Mouse (Mus musculus): ENCODE data around the gene Map3k9. TPM values are rescaled to one million over a fixed set of nuclear protein-coding genes. Genes with fewer than 3 reads are reported as not detected.
A peak's percentile ranks its signal among the peaks of the same experiment; 100 is the strongest.

Gene Map3k9
- 0.99 and 1.9 TPM in 2 replicates for polyA plus RNA-seq (2014; fragmentation: Nextera tagmentation; extraction: Ambion mirVana)

DNA sequence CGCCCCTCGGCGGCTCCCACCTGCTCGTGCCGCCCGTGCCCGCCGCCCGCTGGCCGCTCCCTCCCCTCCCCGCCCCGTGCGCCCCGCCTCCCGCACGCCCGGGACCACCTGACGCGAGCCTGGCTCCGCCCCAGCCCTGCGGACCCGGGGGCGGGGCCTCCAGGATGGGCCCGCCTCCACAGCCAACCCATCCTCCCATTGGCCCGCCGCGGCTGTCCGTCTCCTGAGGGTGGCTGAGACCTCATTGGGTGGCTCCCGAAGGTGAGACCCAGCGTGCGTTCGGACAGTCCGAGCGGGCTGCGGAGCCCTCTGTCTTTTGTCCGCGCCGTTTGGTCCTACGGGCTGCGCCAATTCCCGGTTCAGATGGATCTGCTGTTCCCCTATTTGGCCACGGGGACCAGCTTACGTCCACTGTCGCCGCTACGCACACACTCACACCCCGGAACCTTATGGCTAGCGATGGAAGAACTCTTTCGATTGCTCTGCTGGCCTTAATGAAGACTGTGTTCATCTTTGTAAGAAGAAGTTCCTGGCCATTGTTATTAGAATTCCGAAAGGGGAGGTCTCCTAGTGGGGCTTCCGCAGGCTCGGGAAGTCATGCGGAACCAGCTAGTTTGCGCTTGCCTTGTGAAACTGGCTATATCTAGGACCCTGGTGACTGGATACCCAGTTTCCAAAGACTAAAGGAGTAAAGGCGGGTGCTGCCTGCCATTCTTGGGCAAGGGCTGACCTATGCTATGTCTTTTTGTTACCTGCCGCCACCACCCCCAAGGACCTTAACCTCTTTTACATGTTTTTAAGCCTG lies at the start of gene Map3k9:
TSS of gene Map3k9 (minus strand) at position 71 of the 805 bp plus-strand sequence.
- peak within 1 kb of the TSS; percentile 4; the same call in 1 of the 2 replicates for H3K27ac ChIP-seq (ENCODE audit: low read depth, low read length)
- ATAC-seq (ENCODE audit: low FRiP score, low TSS enrichment), result peak; percentile 99
- H3K27me3 ChIP-seq (ENCODE audit: control insufficient read depth, insufficient read depth, low read length), result peaks cover 18% of the 10 kb centered on the region
- H3K36me3 ChIP-seq (ENCODE audit: control insufficient read depth, insufficient read depth, low read length), result no peaks in the 10 kb centered on the region
- WGBS, result under 1% methylated on average over 42 of the region's 56 CpGs
- 0 out of 2 replicates have a peak, but pooled peaks cover 4% of the 10 kb centered on the region for H3K4me1 ChIP-seq (ENCODE audit: control insufficient read depth, insufficient read depth, low read length)
- peak within 1 kb of the TSS; percentile 92 for H3K4me2 ChIP-seq (replicated peaks; ENCODE audit: low read depth, low read length)
- H3K9ac ChIP-seq (ENCODE audit: low read depth, low read length), result peak within 1 kb of the TSS; percentile 70
- no peaks in the 10 kb centered on the region for H3K9me3 ChIP-seq (ENCODE audit: control insufficient read depth, low read length)
- H3K4me3 ChIP-seq (ENCODE audit: low read length), result peak within 1 kb of the TSS; percentile 74

DNA sequence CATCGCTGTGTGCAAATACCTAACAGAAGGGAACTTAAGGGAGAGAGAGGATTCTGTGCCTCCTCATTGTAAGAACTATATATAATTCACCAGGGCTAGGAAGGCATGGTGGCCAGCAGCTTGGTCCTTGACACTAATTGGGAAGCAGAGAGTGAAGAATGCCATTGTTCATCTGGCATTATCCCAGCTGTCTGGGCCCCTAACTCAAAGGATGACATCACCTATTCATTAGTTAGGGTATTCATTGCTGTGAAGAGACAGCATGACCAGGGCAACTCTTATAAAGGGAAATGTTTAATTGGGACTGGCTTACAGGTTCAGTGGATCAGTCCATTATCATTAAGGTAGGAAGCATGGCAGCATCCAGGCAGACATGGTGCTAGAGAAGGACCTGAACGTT lies 47.4 kb upstream of the Map3k9 start:
- no peaks in the 10 kb centered on the region for H3K9me3 ChIP-seq (ENCODE audit: control insufficient read depth, low read length)
- no peaks in the 10 kb centered on the region for H3K27me3 ChIP-seq (ENCODE audit: control insufficient read depth, insufficient read depth, low read length)
- no peak overlapping the region for H3K4me3 ChIP-seq (ENCODE audit: low read length)
- no peaks in the 10 kb centered on the region for H3K4me1 ChIP-seq (ENCODE audit: control insufficient read depth, insufficient read depth, low read length)
- H3K36me3 ChIP-seq (ENCODE audit: control insufficient read depth, insufficient read depth, low read length), result no peaks in the 10 kb centered on the region
- no peak overlapping the region for H3K4me2 ChIP-seq (replicated peaks; ENCODE audit: low read depth, low read length)
- no peak overlapping the region for H3K9ac ChIP-seq (ENCODE audit: low read depth, low read length)
- 92% methylated on average over 2 of the region's 2 CpGs for WGBS
- no peak overlapping the region for H3K27ac ChIP-seq (ENCODE audit: low read depth, low read length)
- ATAC-seq (ENCODE audit: low FRiP score, low TSS enrichment), result no peak

DNA sequence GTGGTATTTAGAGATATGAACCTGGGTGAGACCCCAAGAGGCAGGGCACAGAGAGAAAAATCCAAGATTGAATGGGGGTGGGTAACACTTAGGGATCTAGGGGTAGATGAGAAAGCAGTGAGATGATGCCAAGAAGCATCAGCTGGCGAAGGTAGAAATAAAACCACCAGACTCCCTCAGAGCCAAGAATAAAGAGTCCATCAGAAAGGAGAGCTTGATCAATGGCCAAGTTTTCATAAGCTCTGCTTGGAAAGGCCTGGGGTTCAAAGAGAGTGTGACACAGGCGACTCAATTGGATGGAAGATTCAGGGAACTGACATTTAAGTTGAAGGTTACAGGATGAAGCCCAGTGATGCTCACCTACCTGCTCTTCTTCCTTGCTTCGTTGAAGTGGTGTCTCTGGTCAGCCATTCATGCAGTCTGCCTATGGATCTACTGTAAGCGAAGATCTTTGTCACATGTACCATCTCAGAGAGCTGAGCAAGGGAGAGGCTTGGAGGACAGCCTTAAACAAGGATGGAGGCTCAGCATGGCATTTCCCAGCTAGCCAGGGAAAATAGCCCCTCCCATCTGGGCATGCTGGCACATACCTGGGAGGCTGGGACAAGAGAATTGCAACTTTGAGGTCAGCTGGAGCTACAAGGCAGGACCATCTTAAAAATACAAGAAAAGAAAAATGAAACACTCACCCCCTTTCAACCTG lies 42.0 kb upstream of the Map3k9 start:
- Histone ChIP-seq H3K4me3 (ENCODE audit: low read length) (no peak overlapping the region), H3K4me2 (replicated peaks; ENCODE audit: low read depth, low read length) (no peak overlapping the region), H3K4me1 (ENCODE audit: control insufficient read depth, insufficient read depth, low read length) (no peaks in the 10 kb centered on the region), H3K27ac (ENCODE audit: low read depth, low read length) (no peak overlapping the region), H3K9me3 (ENCODE audit: control insufficient read depth, low read length) (no peaks in the 10 kb centered on the region), H3K36me3 (ENCODE audit: control insufficient read depth, insufficient read depth, low read length) (no peaks in the 10 kb centered on the region), H3K27me3 (ENCODE audit: control insufficient read depth, insufficient read depth, low read length) (no peaks in the 10 kb centered on the region), H3K9ac (ENCODE audit: low read depth, low read length) (no peak overlapping the region)
- 79% methylated on average over 4 of the region's 4 CpGs for WGBS
- no peak for ATAC-seq (ENCODE audit: low FRiP score, low TSS enrichment)

DNA sequence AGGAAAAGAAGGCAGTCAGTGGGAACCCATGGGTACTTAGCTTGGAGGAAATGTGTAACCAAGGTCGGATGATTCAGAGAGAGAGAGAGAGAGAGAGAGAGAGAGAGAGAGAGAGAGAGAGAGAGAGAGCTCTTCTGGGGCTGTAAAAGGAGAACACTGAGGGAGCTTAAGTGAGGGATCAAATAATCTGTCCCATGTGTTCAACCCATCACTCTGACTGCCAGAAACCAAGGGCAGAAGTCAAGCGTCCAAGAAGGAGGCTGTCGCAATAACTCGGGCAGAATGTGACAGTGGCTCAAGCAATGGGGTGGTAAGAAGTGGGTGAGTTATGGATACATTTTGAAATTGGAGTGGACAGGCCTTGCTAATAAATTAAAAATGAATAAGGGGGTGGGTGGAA lies 41.2 kb upstream of the Map3k9 start:
- no peak for ATAC-seq (ENCODE audit: low FRiP score, low TSS enrichment)
- Histone ChIP-seq H3K4me3 (ENCODE audit: low read length) (no peak overlapping the region), H3K27me3 (ENCODE audit: control insufficient read depth, insufficient read depth, low read length) (no peaks in the 10 kb centered on the region), H3K9ac (ENCODE audit: low read depth, low read length) (no peak overlapping the region), H3K9me3 (ENCODE audit: control insufficient read depth, low read length) (no peaks in the 10 kb centered on the region), H3K27ac (ENCODE audit: low read depth, low read length) (no peak overlapping the region), H3K36me3 (ENCODE audit: control insufficient read depth, insufficient read depth, low read length) (no peaks in the 10 kb centered on the region), H3K4me1 (ENCODE audit: control insufficient read depth, insufficient read depth, low read length) (no peaks in the 10 kb centered on the region), H3K4me2 (replicated peaks; ENCODE audit: low read depth, low read length) (no peak overlapping the region)
- 52% methylated on average over 4 of the region's 4 CpGs for WGBS

DNA sequence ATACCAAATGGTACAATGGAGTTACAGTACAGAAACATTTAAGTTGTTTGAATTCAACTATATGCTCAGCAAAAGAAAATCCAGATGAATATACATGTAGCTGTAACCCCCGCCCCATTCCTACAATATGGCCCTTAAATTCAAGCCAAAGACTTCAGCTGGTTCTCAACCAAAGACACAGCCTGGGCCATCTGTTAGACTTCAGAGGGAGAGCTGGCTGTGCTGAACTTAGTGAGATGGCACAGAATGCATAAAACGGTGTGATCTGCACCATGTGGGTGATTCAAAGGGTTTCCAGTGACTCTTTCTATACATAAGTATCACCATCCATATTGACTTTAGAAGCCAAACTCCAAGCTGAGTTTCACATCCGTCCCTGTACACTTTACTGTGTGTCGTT lies 39.7 kb upstream of the Map3k9 start:
- Histone ChIP-seq H3K27ac (ENCODE audit: low read depth, low read length) (no peak overlapping the region), H3K4me1 (ENCODE audit: control insufficient read depth, insufficient read depth, low read length) (no peaks in the 10 kb centered on the region), H3K9me3 (ENCODE audit: control insufficient read depth, low read length) (no peaks in the 10 kb centered on the region), H3K4me2 (replicated peaks; ENCODE audit: low read depth, low read length) (no peak overlapping the region), H3K27me3 (ENCODE audit: control insufficient read depth, insufficient read depth, low read length) (no peaks in the 10 kb centered on the region), H3K36me3 (ENCODE audit: control insufficient read depth, insufficient read depth, low read length) (no peaks in the 10 kb centered on the region), H3K9ac (ENCODE audit: low read depth, low read length) (no peak overlapping the region), H3K4me3 (ENCODE audit: low read length) (no peak overlapping the region)
- 93% methylated on average over 4 of the region's 4 CpGs for WGBS
- no peak for ATAC-seq (ENCODE audit: low FRiP score, low TSS enrichment)

DNA sequence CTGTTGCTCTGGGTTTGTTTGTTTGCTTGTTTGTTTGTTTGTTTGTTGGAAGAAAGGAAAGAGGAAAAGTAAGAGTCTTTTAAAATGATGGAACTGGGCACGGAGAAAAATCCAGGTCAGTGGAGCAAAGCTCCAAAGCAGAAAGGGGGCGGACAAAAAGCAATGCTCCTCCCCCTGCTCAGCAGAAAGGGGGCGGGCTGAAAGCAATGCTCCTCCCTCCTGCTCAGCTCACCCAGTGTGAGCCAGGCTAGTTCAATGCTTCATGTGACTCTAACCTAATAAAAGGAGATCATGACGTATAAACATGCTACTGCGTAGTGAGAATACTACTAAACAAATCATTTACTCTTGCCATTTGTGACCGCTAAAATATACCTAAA lies 36.1 kb upstream of the Map3k9 start:
- no peak overlapping the region for H3K27ac ChIP-seq (ENCODE audit: low read depth, low read length)
- H3K4me1 ChIP-seq (ENCODE audit: control insufficient read depth, insufficient read depth, low read length), result no peaks in the 10 kb centered on the region
- no peaks in the 10 kb centered on the region for H3K36me3 ChIP-seq (ENCODE audit: control insufficient read depth, insufficient read depth, low read length)
- peak; percentile 81 for ATAC-seq (ENCODE audit: low FRiP score, low TSS enrichment)
- H3K9ac ChIP-seq (ENCODE audit: low read depth, low read length), result no peak overlapping the region
- H3K27me3 ChIP-seq (ENCODE audit: control insufficient read depth, insufficient read depth, low read length), result no peaks in the 10 kb centered on the region
- H3K4me3 ChIP-seq (ENCODE audit: low read length), result peak overlapping the region; percentile 1; the same call in 1 of the 2 replicates
- peak overlapping the region; percentile 21 for H3K4me2 ChIP-seq (replicated peaks; ENCODE audit: low read depth, low read length)
- H3K9me3 ChIP-seq (ENCODE audit: control insufficient read depth, low read length), result no peaks in the 10 kb centered on the region
- 42% methylated on average over 6 of the region's 6 CpGs for WGBS

DNA sequence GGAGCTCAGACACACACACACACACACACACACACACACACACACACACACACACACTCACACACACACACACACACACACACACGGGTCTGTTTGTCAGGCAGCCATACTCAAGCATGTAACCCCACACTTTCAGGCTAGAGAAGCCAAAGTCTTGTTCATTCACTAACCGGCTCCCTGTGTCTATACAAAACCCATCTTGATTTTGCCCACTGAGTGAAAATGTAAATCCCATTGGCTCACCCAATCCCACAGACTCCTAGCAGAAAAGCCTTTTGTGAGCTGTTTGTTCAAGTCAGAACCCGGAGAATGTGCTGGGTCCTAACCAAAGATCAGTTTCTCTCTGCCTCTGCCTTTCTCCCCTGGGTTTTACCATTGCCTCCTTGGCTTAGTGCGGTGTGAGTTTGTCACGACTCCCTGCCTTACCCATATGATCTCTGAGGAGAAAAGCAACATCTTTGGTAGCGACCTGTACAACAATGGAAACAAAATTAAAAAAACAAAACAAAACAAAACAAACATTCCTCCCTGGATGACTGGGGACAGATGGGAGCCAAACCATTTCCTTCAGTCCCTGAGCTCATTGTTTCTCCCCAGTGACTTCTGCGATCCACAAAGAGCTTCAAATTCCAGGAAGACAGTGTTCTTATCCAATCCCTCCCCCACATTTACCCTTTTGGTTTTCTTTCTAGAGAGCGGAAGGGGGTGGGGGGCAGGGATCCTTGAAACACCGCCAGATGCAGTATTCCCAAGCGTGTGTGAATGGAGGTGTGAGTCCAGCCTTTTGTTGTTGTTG lies 35.6 kb upstream of the Map3k9 start:
- ATAC-seq (ENCODE audit: low FRiP score, low TSS enrichment), result peak; percentile 50; the same call in 1 of the 2 replicates
- WGBS, result 19% methylated on average over 10 of the region's 10 CpGs

DNA sequence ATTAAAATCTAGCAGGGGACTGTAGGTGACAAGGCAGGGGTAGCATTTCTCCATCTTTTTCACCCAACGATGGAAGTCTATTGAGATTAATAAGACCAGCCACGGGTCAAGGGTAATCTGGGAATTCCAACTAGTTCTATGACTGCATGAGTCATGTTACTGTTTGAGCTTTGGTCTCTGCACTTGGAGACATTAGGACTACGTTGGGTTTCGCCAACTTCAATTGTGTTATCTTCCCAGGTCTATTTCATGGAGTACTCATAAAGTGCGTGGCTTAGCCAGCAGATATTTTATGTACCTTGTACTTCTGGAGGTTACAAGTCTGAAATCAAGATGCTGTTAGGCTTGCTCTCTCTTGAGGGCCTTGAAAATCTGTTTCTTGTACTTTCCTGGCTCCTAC lies 33.8 kb upstream of the Map3k9 start:
- 90% methylated on average over 5 of the region's 5 CpGs for WGBS
- H3K9me3 ChIP-seq (ENCODE audit: control insufficient read depth, low read length), result no peaks in the 10 kb centered on the region
- H3K27me3 ChIP-seq (ENCODE audit: control insufficient read depth, insufficient read depth, low read length), result no peaks in the 10 kb centered on the region
- no peak overlapping the region for H3K4me2 ChIP-seq (replicated peaks; ENCODE audit: low read depth, low read length)
- H3K9ac ChIP-seq (ENCODE audit: low read depth, low read length), result no peak overlapping the region
- H3K27ac ChIP-seq (ENCODE audit: low read depth, low read length), result no peak overlapping the region
- H3K4me1 ChIP-seq (ENCODE audit: control insufficient read depth, insufficient read depth, low read length), result no peaks in the 10 kb centered on the region
- no peak overlapping the region for H3K4me3 ChIP-seq (ENCODE audit: low read length)
- ATAC-seq (ENCODE audit: low FRiP score, low TSS enrichment), result no peak
- no peaks in the 10 kb centered on the region for H3K36me3 ChIP-seq (ENCODE audit: control insufficient read depth, insufficient read depth, low read length)

More for the DNA sequence above, 35.6 kb upstream of the Map3k9 start:
- Histone ChIP-seq H3K4me3 (ENCODE audit: low read length) (peak overlapping the region; percentile 1; the same call in 1 of the 2 replicates), H3K9me3 (ENCODE audit: control insufficient read depth, low read length) (no peaks in the 10 kb centered on the region), H3K4me1 (ENCODE audit: control insufficient read depth, insufficient read depth, low read length) (no peaks in the 10 kb centered on the region), H3K27me3 (ENCODE audit: control insufficient read depth, insufficient read depth, low read length) (no peaks in the 10 kb centered on the region), H3K27ac (ENCODE audit: low read depth, low read length) (peak overlapping the region; percentile 4; the same call in 1 of the 2 replicates), H3K36me3 (ENCODE audit: control insufficient read depth, insufficient read depth, low read length) (no peaks in the 10 kb centered on the region), H3K9ac (ENCODE audit: low read depth, low read length) (no peak overlapping the region), H3K4me2 (replicated peaks; ENCODE audit: low read depth, low read length) (peak overlapping the region; percentile 21)

All from kidney, embryonic 14.5 days (tissue).